Mouse (Mus musculus) midbrain, embryonic 16.5 days (tissue): Measurements from ENCODE around the gene BC030499. TPM values are rescaled to one million over a fixed set of nuclear protein-coding genes. Genes with fewer than 3 reads are reported as not detected.
"Not testable (repeated sequence)": the region's sequence is repeated elsewhere in the genome, so short reads cannot be mapped to it uniquely, and the experiment has no call there.

Experiments
- ATAC-seq: fragments of 200-750 bp; cut with Nextera tagmentation; 2 replicates; pipeline ENCODE4 v1.8.0; 2017; ENCODE audit warnings: moderate TSS enrichment
- H3K27ac ChIP-seq: fragments of 300-500 bp; sonication (generic); 2 replicates; pipeline ENCODE4 v1.5.1; 2014; ENCODE audit warnings: mild to moderate bottlenecking, low read length, mixed read lengths
- H3K27me3 ChIP-seq: fragments of 300-500 bp; sonication (generic); 2 replicates; pipeline ENCODE4 v1.6.1; 2014; ENCODE audit warnings: low read depth, low read length, mixed read lengths; ENCODE audit not compliant: control insufficient read depth, insufficient read depth
- H3K36me3 ChIP-seq: fragments of 300-500 bp; sonication (generic); 2 replicates; pipeline ENCODE4 v1.6.1; 2014; ENCODE audit warnings: mild to moderate bottlenecking, low read length, moderate library complexity, mixed read lengths; ENCODE audit not compliant: control insufficient read depth, insufficient read depth
- H3K4me1 ChIP-seq: fragments of 300-500 bp; sonication (generic); 2 replicates; pipeline ENCODE4 v1.6.1; 2014; ENCODE audit warnings: mild to moderate bottlenecking, low read length, mixed read lengths; ENCODE audit not compliant: control insufficient read depth, insufficient read depth
- H3K4me2 ChIP-seq: fragments of 300-500 bp; sonication (generic); 2 replicates; pipeline ENCODE4 v1.6.1; 2014; ENCODE audit warnings: mild to moderate bottlenecking, low read length, mixed read lengths
- H3K4me3 ChIP-seq: fragments of 300-500 bp; sonication (generic); 2 replicates; pipeline ENCODE4 v1.5.1; 2014; ENCODE audit warnings: low read depth, mild to moderate bottlenecking, low read length, moderate library complexity, mixed read lengths
- H3K9ac ChIP-seq: fragments of 300-500 bp; sonication (generic); 2 replicates; pipeline ENCODE4 v1.6.1; 2014; ENCODE audit warnings: low read depth, low read length, mixed read lengths
- H3K9me3 ChIP-seq: fragments of 300-500 bp; sonication (generic); replicated peaks from 2 replicates; pipeline ENCODE4 v1.6.1; 2014; ENCODE audit warnings: mild to moderate bottlenecking, low read length, mixed read lengths; ENCODE audit not compliant: control insufficient read depth, poor library complexity, severe bottlenecking
- WGBS: fragments of 180-500 bp; shearing (Covaris S2); extraction: QIAGEN DNeasy Blood & Tissue Kit; methylation state at CpG from one replicate; pipeline ENCODE4 v1.1.7; 2014; 5-methylcytosine and 5-hydroxymethylcytosine counted together
- polyA plus RNA-seq: library from polyadenylated mRNA; unstranded; fragments of >200 nt; fragmentation: Nextera tagmentation; extraction: Ambion mirVana; gene quantifications from 2 replicates; pipeline ENCODE4 v1.2.1, GENCODE M21; 2015

BC030499 gene
- polyA plus RNA-seq, 1 experiment from 2014 or later = 0.25 TPM

GRCm38 (mm10) chr11:78261380-78262352 lies 29.0 kb upstream of the BC030499 start, which contains the start of gene 2610507B11Rik:
TSS of gene 2610507B11Rik (plus strand) at chr11:78261752.
- Histone ChIP-seq H3K9ac (peak within 1 kb of the TSS; percentile 87), H3K36me3 (peaks cover 16% of the 10 kb centered on the region), H3K4me3 (peak within 1 kb of the TSS; percentile 92), H3K27ac (peak within 1 kb of the TSS; percentile 89), H3K27me3 (no peaks in the 10 kb centered on the region), H3K9me3 (no peaks in the 10 kb centered on the region), H3K4me1 (peaks cover 13% of the 10 kb centered on the region), H3K4me2 (peak within 1 kb of the TSS; percentile 79)
- 1% methylated on average over 97 of the region's 115 CpGs for WGBS
- ATAC-seq = peak; percentile 96

DNA sequence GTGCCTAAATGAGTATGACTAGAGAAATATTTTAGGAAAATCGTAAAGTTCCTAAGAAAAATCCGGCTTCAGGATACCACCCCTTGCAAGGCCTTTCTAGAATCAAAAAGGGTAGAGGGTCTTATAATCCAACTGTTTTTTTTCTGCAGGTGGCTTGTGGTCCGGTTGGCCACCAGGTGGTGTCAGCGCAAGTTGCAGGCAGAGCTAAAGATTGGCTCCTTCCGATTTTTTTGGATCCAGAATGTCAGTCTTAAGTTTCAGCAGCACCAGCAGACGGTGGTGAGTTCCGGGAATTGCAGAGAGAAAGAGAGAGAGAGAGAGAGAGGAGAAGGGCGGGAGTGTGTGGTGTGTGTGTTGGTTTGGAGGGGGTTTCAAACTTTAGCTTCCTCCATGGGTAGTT lies 28.1 kb upstream of the BC030499 start:
- ATAC-seq = no peak
- Histone ChIP-seq H3K36me3 (peaks cover 18% of the 10 kb centered on the region), H3K27ac (no peak overlapping the region), H3K9me3 (no peaks in the 10 kb centered on the region), H3K4me3 (peak overlapping the region; percentile 92), H3K9ac (peak overlapping the region; percentile 50; the same call in 1 of the 2 replicates), H3K27me3 (no peaks in the 10 kb centered on the region), H3K4me2 (peak overlapping the region; percentile 79), H3K4me1 (peaks cover 13% of the 10 kb centered on the region)
- WGBS = 6% methylated on average over 8 of the region's 8 CpGs

GRCm38 (mm10) chr11:78265571-78265970 lies 25.1 kb upstream of the BC030499 start:
- Histone ChIP-seq H3K9me3 (no peaks in the 10 kb centered on the region), H3K27ac (no peak overlapping the region), H3K36me3 (peaks cover 34% of the 10 kb centered on the region), H3K4me1 (peaks cover 13% of the 10 kb centered on the region), H3K27me3 (no peaks in the 10 kb centered on the region), H3K9ac (no peak overlapping the region), H3K4me2 (no peak overlapping the region), H3K4me3 (no peak overlapping the region)
- ATAC-seq = no peak
- WGBS = 93% methylated on average over 6 of the region's 6 CpGs

GRCm38 (mm10) chr11:78271986-78272385 lies 18.7 kb upstream of the BC030499 start:
- no peak overlapping the region for H3K27ac ChIP-seq
- no peak overlapping the region for H3K9ac ChIP-seq
- 84% methylated on average over 13 of the region's 13 CpGs for WGBS
- H3K4me2 ChIP-seq = no peak overlapping the region
- H3K36me3 ChIP-seq = peaks cover 53% of the 10 kb centered on the region
- H3K9me3 ChIP-seq = no peaks in the 10 kb centered on the region
- no peaks in the 10 kb centered on the region for H3K27me3 ChIP-seq
- ATAC-seq = no peak
- no peaks in the 10 kb centered on the region for H3K4me1 ChIP-seq
- H3K4me3 ChIP-seq = no peak overlapping the region

DNA sequence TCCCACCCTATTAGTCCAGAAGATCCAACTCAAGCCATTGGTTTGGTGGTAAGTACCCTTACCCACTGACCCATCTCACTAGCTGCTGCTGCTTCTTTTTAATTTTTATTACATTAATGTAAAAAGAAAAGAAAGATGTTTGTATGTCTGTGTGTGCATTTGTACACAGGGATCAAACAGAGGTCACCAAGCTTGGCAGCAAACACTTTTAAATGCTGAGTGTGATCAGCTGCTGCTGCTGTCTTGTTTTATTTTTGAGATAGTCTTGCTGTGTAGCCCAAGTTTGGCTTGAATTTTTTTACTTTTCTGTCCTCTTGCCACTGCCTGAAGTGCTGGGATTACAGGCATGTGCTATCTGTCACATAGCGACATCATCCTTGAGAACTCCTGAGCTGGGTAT lies 15.0 kb upstream of the BC030499 start:
- Histone ChIP-seq H3K27me3 (no peaks in the 10 kb centered on the region), H3K36me3 (peaks cover 57% of the 10 kb centered on the region), H3K4me3 (no peak overlapping the region), H3K27ac (no peak overlapping the region), H3K9me3 (no peaks in the 10 kb centered on the region), H3K9ac (no peak overlapping the region), H3K4me1 (no peaks in the 10 kb centered on the region), H3K4me2 (no peak overlapping the region)
- 100% methylated on average over 1 of the region's 1 CpGs for WGBS
- ATAC-seq = no peak

GRCm38 (mm10) chr11:78276169-78276568 lies 14.5 kb upstream of the BC030499 start:
- H3K4me1 ChIP-seq, ATAC-seq, H3K9ac ChIP-seq, H3K27me3 ChIP-seq, H3K27ac ChIP-seq, H3K4me2 ChIP-seq, H3K9me3 ChIP-seq, H3K4me3 ChIP-seq: not testable (repeated sequence)
- WGBS = 95% methylated on average over 4 of the region's 4 CpGs
- peaks cover 62% of the 10 kb centered on the region for H3K36me3 ChIP-seq

DNA sequence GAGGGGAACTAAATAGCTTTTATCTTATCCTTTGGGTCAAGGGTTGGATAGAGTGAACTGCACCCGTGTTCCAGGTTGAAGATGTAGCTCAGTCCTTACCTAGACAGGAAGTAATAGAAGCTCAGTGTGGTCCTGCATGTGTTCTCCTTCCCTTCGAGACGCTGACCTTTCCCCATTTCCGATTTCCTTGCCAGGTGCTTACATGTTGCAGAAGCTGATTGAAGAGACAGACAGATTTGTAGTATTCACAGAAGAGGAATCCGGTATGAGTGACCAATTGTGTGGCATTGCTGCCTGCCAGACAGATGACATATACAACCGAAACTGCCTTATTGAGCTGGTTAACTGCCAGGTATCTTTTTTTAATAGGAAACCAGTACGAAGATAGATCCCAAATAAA lies 11.8 kb upstream of the BC030499 start:
- Histone ChIP-seq H3K9ac (no peak overlapping the region), H3K9me3 (no peaks in the 10 kb centered on the region), H3K4me1 (no peaks in the 10 kb centered on the region), H3K4me2 (no peak overlapping the region), H3K27me3 (no peaks in the 10 kb centered on the region), H3K36me3 (peaks cover 62% of the 10 kb centered on the region), H3K27ac (no peak overlapping the region), H3K4me3 (no peak overlapping the region)
- WGBS = 93% methylated on average over 7 of the region's 7 CpGs
- no peak for ATAC-seq

GRCm38 (mm10) chr11:78279586-78279985 lies 11.1 kb upstream of the BC030499 start:
- 92% methylated on average over 4 of the region's 4 CpGs for WGBS

DNA sequence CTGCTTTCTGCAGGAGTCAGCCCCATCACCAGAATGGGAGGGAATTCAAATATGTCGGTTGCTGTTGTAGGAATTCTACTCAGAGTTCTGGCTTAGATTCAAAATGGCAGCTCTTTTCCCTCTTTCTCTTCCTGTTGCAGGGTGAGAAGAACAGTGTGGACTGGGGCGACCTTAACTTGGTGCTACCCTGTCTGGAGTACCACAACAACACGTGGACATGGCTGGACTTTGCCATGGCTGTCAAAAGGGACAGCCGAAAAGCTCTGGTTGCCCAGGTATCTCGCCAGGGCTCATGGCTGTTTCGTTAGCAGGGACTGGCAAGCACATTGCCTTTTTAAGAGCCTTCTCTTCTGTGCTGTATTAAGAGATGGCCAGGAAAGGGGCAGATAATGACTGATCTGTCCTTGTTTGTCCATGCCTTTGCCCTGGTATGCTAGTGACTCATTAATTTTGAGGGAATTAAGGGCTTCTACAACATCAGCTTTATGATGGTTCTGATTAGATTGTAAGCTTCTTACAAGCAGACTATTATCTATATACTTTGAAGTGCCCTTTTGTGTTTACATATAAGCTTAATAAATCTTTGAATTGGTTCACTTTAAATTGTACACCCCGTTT lies 1.4 kb upstream of the BC030499 start:
- Histone ChIP-seq H3K9me3 (no peaks in the 10 kb centered on the region), H3K4me3 (no peak overlapping the region), H3K4me1 (no peaks in the 10 kb centered on the region), H3K27me3 (no peaks in the 10 kb centered on the region), H3K4me2 (no peak overlapping the region), H3K9ac (no peak overlapping the region), H3K36me3 (peaks cover 52% of the 10 kb centered on the region), H3K27ac (no peak overlapping the region)
- WGBS = 90% methylated on average over 7 of the region's 7 CpGs
- ATAC-seq = no peak

More at GRCm38 (mm10) chr11:78279586-78279985, 11.1 kb upstream of the BC030499 start:
- no peak overlapping the region for H3K27ac ChIP-seq
- peaks cover 62% of the 10 kb centered on the region for H3K36me3 ChIP-seq
- no peaks in the 10 kb centered on the region for H3K4me1 ChIP-seq
- H3K9ac ChIP-seq = no peak overlapping the region
- no peak overlapping the region for H3K4me3 ChIP-seq
- no peak for ATAC-seq
- H3K27me3 ChIP-seq = no peaks in the 10 kb centered on the region
- H3K9me3 ChIP-seq = no peaks in the 10 kb centered on the region
- H3K4me2 ChIP-seq = no peak overlapping the region
